Comparison of ENCODE assay signal across 9 mouse cellular contexts in the genomic region with DNA sequence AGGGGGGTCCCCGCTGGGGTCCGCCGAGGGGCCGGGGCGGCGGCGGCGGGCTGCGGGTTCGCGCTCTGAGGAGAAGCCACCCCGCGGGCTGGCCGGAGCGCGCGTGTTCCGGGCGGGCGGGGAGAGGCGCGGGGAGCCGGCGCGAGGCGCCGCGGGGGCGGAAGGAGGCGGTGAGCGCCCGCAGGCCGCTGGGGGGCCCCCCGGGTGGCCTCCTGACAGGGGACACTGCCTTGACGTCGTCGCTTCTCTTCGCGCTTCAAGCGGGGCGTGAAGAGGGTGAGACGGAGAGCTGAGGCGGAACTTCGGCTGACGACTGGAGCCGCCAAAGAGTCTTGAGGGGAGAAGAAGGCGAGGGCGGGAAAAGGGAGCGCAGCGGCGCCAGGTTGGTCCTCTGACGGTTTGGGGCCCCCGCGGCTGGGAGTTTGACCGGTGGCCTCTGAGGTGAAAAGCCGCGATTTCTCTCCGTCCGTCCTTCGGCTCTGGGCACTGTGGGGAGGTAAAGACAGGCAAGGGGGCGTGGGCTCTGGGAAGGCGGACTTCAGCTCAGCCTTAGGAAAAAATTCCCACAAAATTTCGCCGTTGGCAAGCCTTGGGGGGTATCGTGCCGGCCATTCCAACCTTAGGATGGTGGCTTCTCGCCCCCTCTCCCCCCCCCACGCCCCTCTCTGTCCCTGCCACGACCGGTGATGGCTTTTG. TPM values are rescaled to one million over a fixed set of nuclear protein-coding genes. Genes with fewer than 3 reads are reported as not detected.
DNase-seq lines count a peak whose midpoint lies in the region; ATAC-seq and TF ChIP-seq lines count a peak whose summit lies in the region.
"Had no signal": no experiment of that assay in that cellular context is flagged by ENCODE, and none has a peak within 500 bp of the region (broad histone marks: within the 10 kb centered on the region; RNA-seq: fewer than 3 reads in every experiment).

No protein-coding gene starts in this region.

- no peak for DNase-seq in gastrocnemius, adult 2 months
- no peak for DNase-seq in gastrocnemius, adult 18-20 months (ENCODE audit: low spot score)
- no peak for DNase-seq in liver, embryonic 13.5 days
- DNase-seq in left cerebral cortex, adult 11 months (ENCODE audit: low spot score): no peak
- DNase-seq in lung, adult 2 months: no peak

- ATAC-seq in forebrain, embryonic 12.5 days (ENCODE audit: low FRiP score): peak; percentile 73
- ATAC-seq in liver, embryonic 13.5 days (ENCODE audit: low read depth): no peak

- no peaks in the 10 kb centered on the region for H3K36me3 ChIP-seq in E14TG2a.4 (ENCODE audit: insufficient read depth, low read length)
- no peaks in the 10 kb centered on the region for H3K36me3 ChIP-seq in forebrain, embryonic 12.5 days (replicated peaks)
- H3K36me3 ChIP-seq in liver, embryonic 13.5 days: no peaks in the 10 kb centered on the region
- H3K36me3 ChIP-seq in testis, adult 2 months (ENCODE audit: control insufficient read depth, insufficient read depth, low read length): no peaks in the 10 kb centered on the region

- intact Hi-C loops in gastrocnemius, adult 2 months (cut with DNase I): no loop called here

- H3K4me3 ChIP-seq in gastrocnemius, adult 2 months: peak overlapping the region; percentile 61
- H3K4me3 ChIP-seq in E14TG2a.4 (replicated peaks; ENCODE audit: low read length): peak overlapping the region; percentile 45
- H3K4me3 ChIP-seq in forebrain, embryonic 12.5 days (replicated peaks): peak overlapping the region; percentile 48
- peak overlapping the region; percentile 31 for H3K4me3 ChIP-seq in liver, embryonic 13.5 days (replicated peaks)
- peak overlapping the region; percentile 91 for H3K4me3 ChIP-seq in testis, adult 2 months (ENCODE audit: control insufficient read depth, low read depth, low read length)
- H3K4me3 ChIP-seq in lung, adult 2 months (replicated peaks; ENCODE audit: extremely low read depth, low read depth, low read length): no peak overlapping the region

- peak overlapping the region; percentile 70 for H3K4me2 ChIP-seq in forebrain, embryonic 12.5 days
- peak overlapping the region; percentile 47 for H3K4me2 ChIP-seq in liver, embryonic 13.5 days

- H3K4me1 ChIP-seq in E14TG2a.4 (replicated peaks; ENCODE audit: low read depth, low read length): no peaks in the 10 kb centered on the region
- H3K4me1 ChIP-seq in forebrain, embryonic 12.5 days: no peaks in the 10 kb centered on the region
- no peaks in the 10 kb centered on the region for H3K4me1 ChIP-seq in liver, embryonic 13.5 days (replicated peaks)
- H3K4me1 ChIP-seq in testis, adult 2 months (ENCODE audit: control insufficient read depth, insufficient read depth, low read length): no peaks in the 10 kb centered on the region
- H3K4me1 ChIP-seq in lung, adult 2 months (ENCODE audit: control insufficient read depth, insufficient read depth, low read length): no peaks in the 10 kb centered on the region

- no peak overlapping the region for H3K27ac ChIP-seq in gastrocnemius, adult 2 months
- no peak overlapping the region for H3K27ac ChIP-seq in forebrain, embryonic 12.5 days
- no peak overlapping the region for H3K27ac ChIP-seq in liver, embryonic 13.5 days
- H3K27ac ChIP-seq in testis, adult 2 months (ENCODE audit: control insufficient read depth, insufficient read depth, low read depth, low read length): peak overlapping the region; percentile 96

- no peak for TF ChIP-seq CTCF in gastrocnemius, adult 2 months (IDR thresholded peaks at IDR 0.05)
- TF ChIP-seq CTCF in E14TG2a.4 (conservative IDR thresholded peaks at IDR 0.05; ENCODE audit: low read length): no peak
- no peak for TF ChIP-seq CTCF in testis, adult 2 months (IDR thresholded peaks at IDR 0.05; ENCODE audit: control insufficient read depth, insufficient read depth, insufficient replicate concordance, low read depth, low read length)
- no peak for TF ChIP-seq CTCF in lung, adult 2 months (IDR thresholded peaks at IDR 0.05; ENCODE audit: insufficient read depth, low read length)

- H3K9me3 ChIP-seq in E14TG2a.4 (ENCODE audit: low read length): no peaks in the 10 kb centered on the region
- H3K9me3 ChIP-seq in forebrain, embryonic 12.5 days: no peaks in the 10 kb centered on the region
- H3K9me3 ChIP-seq in liver, embryonic 13.5 days (replicated peaks): no peaks in the 10 kb centered on the region

- peak overlapping the region; percentile 17; the same call in 1 of the 2 replicates for H3K9ac ChIP-seq in forebrain, embryonic 12.5 days
- H3K9ac ChIP-seq in liver, embryonic 13.5 days: no peak overlapping the region

- peaks cover 10% of the 10 kb centered on the region for H3K27me3 ChIP-seq in E14TG2a.4 (ENCODE audit: insufficient read depth, low read length)
- peaks cover 4% of the 10 kb centered on the region; the same call in 1 of the 2 replicates for H3K27me3 ChIP-seq in forebrain, embryonic 12.5 days
- H3K27me3 ChIP-seq in liver, embryonic 13.5 days: peaks cover 19% of the 10 kb centered on the region
- H3K27me3 ChIP-seq in testis, adult 2 months (ENCODE audit: control insufficient read depth, insufficient read depth, low read length): no peaks in the 10 kb centered on the region
- H3K27me3 ChIP-seq: CH12.LX had no signal

- 30% methylated on average over 33 of the region's 70 CpGs for WGBS in forebrain, embryonic 12.5 days
- WGBS in liver, embryonic 13.5 days (ENCODE audit: insufficient replicate concordance): 20% methylated on average over 53 of the region's 70 CpGs
- 51% methylated on average over 70 of the region's 70 CpGs for WGBS in lung, adult 2 months

- TF ChIP-seq POLR2A in testis, adult 2 months (IDR thresholded peaks at IDR 0.05; ENCODE audit: control insufficient read depth, low read depth, low read length): no peak
- TF ChIP-seq POLR2A in lung, adult 2 months (IDR thresholded peaks at IDR 0.05; ENCODE audit: borderline replicate concordance, extremely low read depth, low read depth, low read length): no peak

RNA-seq across cellular contexts. Expression of gene Gm45194, which starts 4.0 kb away (rescaled TPM):
- not detected for total RNA-seq in gastrocnemius, adult 2 months (2021)
- not detected for total RNA-seq in gastrocnemius, adult 18-20 months (2021)
- polyA plus RNA-seq in forebrain, embryonic 12.5 days (2016; fragmentation: Nextera tagmentation; extraction: Ambion mirVana): 1.2 TPM in 2 replicates
- polyA plus RNA-seq in liver, embryonic 13.5 days (2015; fragmentation: Nextera tagmentation; extraction: Ambion mirVana): 0.42 TPM in 1 of 2 replicates, not detected in the other
- 0.78 and 1.5 TPM in 2 replicates for polyA plus RNA-seq in testis, adult 2 months (2012; rRNA removed)
- polyA plus RNA-seq in lung, adult 2 months (2012; rRNA removed): not detected in 2 replicates
- total RNA-seq: CH12.LX had no signal
